Mouse (Mus musculus) kidney, embryonic 14.5 days (tissue): ENCODE data around the gene Pan2. TPM values are rescaled to one million over a fixed set of nuclear protein-coding genes. Genes with fewer than 3 reads are reported as not detected.

Source experiments
- ATAC-seq: fragments of 200-750 bp; cut with Nextera tagmentation; 2 replicates; pipeline ENCODE4 v1.8.0; 2017; ENCODE audit warnings: moderate number of reproducible peaks, mild to moderate bottlenecking, moderate TSS enrichment, moderate library complexity; ENCODE audit not compliant: low FRiP score, low TSS enrichment
- H3K27ac ChIP-seq: fragments of 300-500 bp; sonication (generic); 2 replicates; pipeline ENCODE4 v1.5.1; 2014; ENCODE audit warnings: low read depth, mild to moderate bottlenecking, low read length, moderate library complexity, mixed read lengths
- H3K27me3 ChIP-seq: fragments of 300-500 bp; sonication (generic); 2 replicates; pipeline ENCODE4 v1.6.1; 2014; ENCODE audit warnings: mild to moderate bottlenecking, low read length; ENCODE audit not compliant: control insufficient read depth, insufficient read depth
- H3K36me3 ChIP-seq: fragments of 300-500 bp; sonication (generic); 2 replicates; pipeline ENCODE4 v1.6.1; 2014; ENCODE audit warnings: low read length, mixed read lengths; ENCODE audit not compliant: control insufficient read depth, insufficient read depth
- H3K4me1 ChIP-seq: fragments of 300-500 bp; sonication (generic); 2 replicates; pipeline ENCODE4 v1.6.1; 2014; ENCODE audit warnings: low read length, mixed read lengths; ENCODE audit not compliant: control insufficient read depth, insufficient read depth
- H3K4me2 ChIP-seq: fragments of 300-500 bp; sonication (generic); replicated peaks from 2 replicates; pipeline ENCODE4 v1.6.1; 2014; ENCODE audit warnings: low read depth, mild to moderate bottlenecking, low read length
- H3K4me3 ChIP-seq: fragments of 300-500 bp; sonication (generic); 2 replicates; pipeline ENCODE4 v1.5.1; 2014; ENCODE audit warnings: mild to moderate bottlenecking, low read length
- H3K9ac ChIP-seq: fragments of 300-500 bp; sonication (generic); 2 replicates; pipeline ENCODE4 v1.6.1; 2014; ENCODE audit warnings: low read depth, mild to moderate bottlenecking, low read length, moderate library complexity
- H3K9me3 ChIP-seq: fragments of 300-500 bp; sonication (generic); 2 replicates; pipeline ENCODE4 v1.6.1; 2016; ENCODE audit warnings: low read length; ENCODE audit not compliant: control insufficient read depth
- WGBS: fragments of 180-500 bp; shearing (Covaris S2); extraction: QIAGEN DNeasy Blood & Tissue Kit; methylation state at CpG from one replicate; pipeline ENCODE4 v1.1.7; 2014; 5-methylcytosine and 5-hydroxymethylcytosine counted together
- polyA plus RNA-seq: library from polyadenylated mRNA; unstranded; fragments of >200 nt; fragmentation: Nextera tagmentation; extraction: Ambion mirVana; gene quantifications from 2 replicates; pipeline ENCODE4 v1.2.1, GENCODE M21; 2014

The Pan2 gene
- polyA plus RNA-seq, 1 experiment from 2014 or later = 44.0 TPM

- Histone ChIP-seq H3K36me3 (no peaks in the 10 kb centered on the region), H3K9me3 (no peaks in the 10 kb centered on the region), H3K27ac (no peak overlapping the region), H3K9ac (no peak overlapping the region), H3K4me2 (no peak overlapping the region), H3K4me1 (peaks cover 7% of the 10 kb centered on the region), H3K27me3 (no peaks in the 10 kb centered on the region), H3K4me3 (no peak overlapping the region)
- ATAC-seq = no peak
- 23% methylated on average over 4 of the region's 4 CpGs for WGBS
These were observed 67.5 kb downstream of the Pan2 start for GRCm38 (mm10) chr10:128370601-128371000.

Other genes starting within 250 kb of the Pan2 start
- 566 and 622 TPM in 2 replicates for gene Ptges3, start 244.4 kb upstream of the Pan2 start, polyA plus RNA-seq
- gene Atp5b, start 220.1 kb upstream of the Pan2 start, polyA plus RNA-seq = 2,294 and 2,764 TPM in 2 replicates
- 17.6 and 33.7 TPM in 2 replicates for gene Baz2a, start 211.8 kb upstream of the Pan2 start, polyA plus RNA-seq
- 35.6 and 36.0 TPM in 2 replicates for gene Rbms2, start 123.0 kb upstream of the Pan2 start, polyA plus RNA-seq
- gene Gls2, start 108.9 kb upstream of the Pan2 start, polyA plus RNA-seq = 0.89 and 1.1 TPM in 2 replicates
- gene Spryd4, start 91.5 kb upstream of the Pan2 start, polyA plus RNA-seq = 31.1 and 34.8 TPM in 2 replicates
- not detected in 2 replicates for gene Mip, start 77.5 kb upstream of the Pan2 start, polyA plus RNA-seq
- 47.8 and 68.2 TPM in 2 replicates for gene Timeless, start 71.3 kb upstream of the Pan2 start, polyA plus RNA-seq
- 0.29 and 0.70 TPM in 2 replicates for gene Apon, start 49.2 kb upstream of the Pan2 start, polyA plus RNA-seq
- not detected in 2 replicates for gene Apof, start 34.7 kb upstream of the Pan2 start, polyA plus RNA-seq
- 8.4 and 11.8 TPM in 2 replicates for gene Stat2, start 32.8 kb upstream of the Pan2 start, polyA plus RNA-seq
- gene Il23a, start 4.6 kb upstream of the Pan2 start, polyA plus RNA-seq = 0.24 and 0.29 TPM in 2 replicates
- gene Cnpy2, start 19.1 kb downstream of the Pan2 start, polyA plus RNA-seq = 347 and 389 TPM in 2 replicates
- gene Cs, start 34.4 kb downstream of the Pan2 start, polyA plus RNA-seq = 135 and 225 TPM in 2 replicates
- 15.5 and 18.6 TPM in 2 replicates for gene Coq10a, start 65.7 kb downstream of the Pan2 start, polyA plus RNA-seq
- 12.7 and 19.3 TPM in 2 replicates for gene Ankrd52, start 73.8 kb downstream of the Pan2 start, polyA plus RNA-seq
- gene Slc39a5, start 97.9 kb downstream of the Pan2 start, polyA plus RNA-seq = 15.1 and 22.6 TPM in 2 replicates
- gene Nabp2, start 108.2 kb downstream of the Pan2 start, polyA plus RNA-seq = 87.8 and 103 TPM in 2 replicates
- 35.6 and 36.4 TPM in 2 replicates for gene Rnf41, start 108.3 kb downstream of the Pan2 start, polyA plus RNA-seq
- 64.8 and 96.7 TPM in 2 replicates for gene Smarcc2, start 155.9 kb downstream of the Pan2 start, polyA plus RNA-seq
- gene Myl6, start 190.8 kb downstream of the Pan2 start, polyA plus RNA-seq = 921 and 980 TPM in 2 replicates
- 3.2 and 3.5 TPM in 2 replicates for gene Myl6b, start 195.3 kb downstream of the Pan2 start, polyA plus RNA-seq
- 9.9 and 16.1 TPM in 2 replicates for gene Esyt1, start 222.5 kb downstream of the Pan2 start, polyA plus RNA-seq
- 11.3 and 13.5 TPM in 2 replicates for gene Zc3h10, start 244.4 kb downstream of the Pan2 start, polyA plus RNA-seq
- 4,683 and 5,796 TPM in 2 replicates for gene Rpl41, start 246.0 kb downstream of the Pan2 start, polyA plus RNA-seq